Mouse (Mus musculus) spleen, adult 2 months (tissue): ENCODE data around the gene Prok1. TPM values are rescaled to one million over a fixed set of nuclear protein-coding genes. Genes with fewer than 3 reads are reported as not detected.

ENCODE experiments used
- DNase-seq, 2 experiments: peaks; one replicate each; pipeline versions ENCODE4 v3.0.0 to v3.0.0-alpha.2; 2012 to 2021; ENCODE audit warnings: low spot score in 2 of 2, low read depth in 1 of 2
- H3K27ac ChIP-seq: fragments of 200-500 bp; 2 replicates; pipeline ENCODE4 v1.5.1; 2012; ENCODE audit warnings: low read length, inconsistent platforms; ENCODE audit not compliant: insufficient read depth
- H3K27me3 ChIP-seq: fragments of 200-500 bp; 2 replicates; pipeline ENCODE4 v1.6.1; 2012; ENCODE audit warnings: mild to moderate bottlenecking, moderate library complexity, low read length, inconsistent platforms; ENCODE audit not compliant: control insufficient read depth, insufficient read depth
- H3K36me3 ChIP-seq: fragments of 200-500 bp; 2 replicates; pipeline ENCODE4 v1.6.1; 2012; ENCODE audit warnings: mild to moderate bottlenecking, low read length, inconsistent platforms; ENCODE audit not compliant: control insufficient read depth, insufficient read depth
- H3K4me1 ChIP-seq: fragments of 200-500 bp; 2 replicates; pipeline ENCODE4 v1.6.1; 2011; ENCODE audit warnings: inconsistent platforms; ENCODE audit not compliant: control insufficient read depth, insufficient read depth, insufficient read length
- H3K4me3 ChIP-seq: fragments of 200-500 bp; 2 replicates; pipeline ENCODE4 v1.5.1; 2011; ENCODE audit warnings: mild to moderate bottlenecking, inconsistent platforms; ENCODE audit not compliant: insufficient read depth, insufficient read length; ENCODE audit errors: extremely low read depth
- CTCF ChIP-seq: fragments of 200-500 bp; IDR thresholded peaks from 2 replicates; pipeline ENCODE4 v1.5.1; 2011; ENCODE audit warnings: mild to moderate bottlenecking, inconsistent platforms; ENCODE audit not compliant: insufficient read depth, insufficient read length, insufficient replicate concordance; ENCODE audit errors: extremely low read depth
- POLR2A ChIP-seq: fragments of 200-500 bp; IDR thresholded peaks from 2 replicates; pipeline ENCODE4 v1.6.1; 2011; ENCODE audit warnings: low read depth, low read length, inconsistent platforms
- WGBS: fragments of 180-500 bp; shearing (Covaris S2); methylation state at CpG from one replicate; pipeline ENCODE4 v1.1.7; 2018; 5-methylcytosine and 5-hydroxymethylcytosine counted together
- polyA plus RNA-seq: library from polyadenylated mRNA; depleted of rRNA; stranded (reverse); fragments of >200 nt; gene quantifications from 2 replicates; pipeline ENCODE4 v1.2.3, GENCODE M21; 2012; rRNA removed

Prok1 gene
- polyA plus RNA-seq, 1 experiment = not detected

- Histone ChIP-seq H3K36me3 (no peaks in the 10 kb centered on the region), H3K4me3 (no peak overlapping the region), H3K4me1 (no peaks in the 10 kb centered on the region), H3K27me3 (no peaks in the 10 kb centered on the region), H3K27ac (no peak overlapping the region)
- DNase-seq = no peak
- 80% methylated on average over 9 of the region's 9 CpGs for whole genome bisulfite sequencing
- no peak for TF ChIP-seq POLR2A
- no peak for TF ChIP-seq CTCF
These were observed 38.0 kb downstream of the Prok1 start for GRCm38 (mm10) chr3:107201310-107202180.

- no peak for DNase-seq
- no peaks in the 10 kb centered on the region; the same call in 1 of the 2 replicates for H3K4me1 ChIP-seq
These were observed 51.1 kb downstream of the Prok1 start for GRCm38 (mm10) chr3:107188226-107188899.

GRCm38 (mm10) chr3:107187022-107187421 is 52.5 kb downstream of the Prok1 start:
- no peak for DNase-seq
- WGBS = 85% methylated on average over 4 of the region's 4 CpGs

More at GRCm38 (mm10) chr3:107188226-107188899, 51.1 kb downstream of the Prok1 start:
- H3K36me3 ChIP-seq = no peaks in the 10 kb centered on the region
- no peak overlapping the region for H3K27ac ChIP-seq
- no peak overlapping the region for H3K4me3 ChIP-seq
- WGBS = 58% methylated on average over 6 of the region's 6 CpGs
- H3K27me3 ChIP-seq = no peaks in the 10 kb centered on the region
- TF ChIP-seq CTCF = peak; percentile 55; the same call in 1 of the 2 replicates
- no peak for TF ChIP-seq POLR2A

GRCm38 (mm10) chr3:107185597-107185996 is 53.9 kb downstream of the Prok1 start:
- WGBS = 31% methylated on average over 3 of the region's 3 CpGs
- Histone ChIP-seq H3K4me1 (no peaks in the 10 kb centered on the region; the same call in 1 of the 2 replicates), H3K36me3 (no peaks in the 10 kb centered on the region), H3K27ac (no peak overlapping the region), H3K27me3 (no peaks in the 10 kb centered on the region), H3K4me3 (no peak overlapping the region)
- no peak for TF ChIP-seq POLR2A
- no peak for TF ChIP-seq CTCF
- no peak for DNase-seq

More at GRCm38 (mm10) chr3:107187022-107187421, 52.5 kb downstream of the Prok1 start:
- H3K27me3 ChIP-seq = no peaks in the 10 kb centered on the region
- H3K27ac ChIP-seq = no peak overlapping the region
- no peaks in the 10 kb centered on the region; the same call in 1 of the 2 replicates for H3K4me1 ChIP-seq
- H3K36me3 ChIP-seq = no peaks in the 10 kb centered on the region
- no peak overlapping the region for H3K4me3 ChIP-seq
- TF ChIP-seq POLR2A (no peak), CTCF (no peak)

DNA sequence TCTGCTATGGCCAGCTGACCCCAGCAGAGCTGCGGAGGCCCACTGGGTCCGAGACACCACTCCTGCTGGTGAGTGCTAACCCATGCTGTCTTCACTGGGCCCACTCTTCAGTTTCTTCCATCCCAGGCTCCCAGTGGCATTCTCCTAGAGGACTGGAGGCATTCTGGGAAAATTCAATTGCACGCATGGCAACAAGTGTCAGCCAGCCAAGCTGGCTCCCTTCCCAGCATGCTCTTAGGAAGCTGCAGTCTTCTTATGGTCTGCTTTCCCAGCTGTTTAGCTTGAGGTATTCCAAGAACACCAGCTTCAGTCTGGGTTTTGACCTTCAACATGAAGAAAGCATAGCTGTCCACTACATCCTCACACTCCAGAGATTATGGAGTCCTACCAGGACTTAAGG is 56.3 kb downstream of the Prok1 start:
- Histone ChIP-seq H3K27me3 (no peaks in the 10 kb centered on the region), H3K27ac (no peak overlapping the region), H3K4me3 (no peak overlapping the region), H3K36me3 (no peaks in the 10 kb centered on the region), H3K4me1 (no peaks in the 10 kb centered on the region; the same call in 1 of the 2 replicates)
- WGBS = 86% methylated on average over 3 of the region's 3 CpGs
- TF ChIP-seq POLR2A = no peak
- TF ChIP-seq CTCF = no peak
- DNase-seq = no peak

Other genes starting within 250 kb of the Prok1 start
- gene Kcna3, start 203.5 kb downstream of the Prok1 start, polyA plus RNA-seq = 21.0 and 32.2 TPM in 2 replicates
- gene Kcna2, start 138.6 kb downstream of the Prok1 start, polyA plus RNA-seq = 2.5 and 3.8 TPM in 2 replicates
- gene Kcna10, start 56.7 kb downstream of the Prok1 start, polyA plus RNA-seq = not detected in 2 replicates
- 0.22 and 0.33 TPM in 2 replicates for gene Cym, start 18.0 kb downstream of the Prok1 start, polyA plus RNA-seq
- not detected in 2 replicates for gene A630076J17Rik, start 9.1 kb downstream of the Prok1 start, polyA plus RNA-seq
- 54.0 and 59.0 TPM in 2 replicates for gene Lamtor5, start 39.2 kb upstream of the Prok1 start, polyA plus RNA-seq
- gene Slc16a4, start 51.5 kb upstream of the Prok1 start, polyA plus RNA-seq = 0.04 and 0.05 TPM in 2 replicates
- gene Rbm15, start 94.0 kb upstream of the Prok1 start, polyA plus RNA-seq = 8.1 and 9.0 TPM in 2 replicates
- 0.14 and 0.21 TPM in 2 replicates for gene Kcnc4, start 219.8 kb upstream of the Prok1 start, polyA plus RNA-seq